Mouse (Mus musculus): Measurements from ENCODE around the gene Hmg20b.

The Hmg20b gene

DNA sequence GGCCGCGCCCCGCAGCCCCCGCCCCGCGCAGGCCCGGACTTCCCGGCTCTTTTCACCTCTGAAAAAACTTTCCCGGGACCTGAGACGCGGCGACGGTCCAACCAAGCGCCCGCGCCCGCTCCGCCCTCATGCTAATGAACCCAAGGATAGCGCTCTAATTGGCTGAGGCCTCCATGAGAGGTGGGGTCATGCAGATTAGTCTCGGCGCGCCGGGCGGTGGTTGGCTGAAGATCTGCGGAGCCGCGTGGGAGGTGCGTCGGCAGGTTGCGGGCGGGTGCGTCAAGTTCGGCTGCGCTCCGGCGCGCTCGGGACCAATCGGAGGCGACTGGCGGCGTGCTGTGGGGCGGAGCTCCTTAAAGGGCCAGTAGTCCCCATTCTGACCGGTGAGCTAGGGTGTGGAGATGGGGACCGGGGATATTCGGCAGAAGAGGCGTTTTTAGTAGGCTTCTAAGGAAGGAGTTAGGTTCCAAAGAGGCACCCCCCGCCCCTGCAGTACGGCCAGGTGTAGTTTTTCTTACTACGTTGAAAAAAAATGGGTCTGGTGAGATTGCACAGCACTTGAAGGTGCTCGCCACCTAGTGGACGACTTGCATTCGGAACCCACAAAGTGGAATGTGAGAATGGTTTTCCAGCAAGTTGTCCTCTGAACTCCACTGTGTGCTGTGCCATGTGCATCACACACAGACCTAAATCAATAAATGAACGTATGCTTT lies at the start of gene Hmg20b:
Gene Hmg20b, minus strand, starts transcription at position 130 of the 713 bp plus-strand sequence.
- DNase-seq: peak; percentile 99

DNA sequence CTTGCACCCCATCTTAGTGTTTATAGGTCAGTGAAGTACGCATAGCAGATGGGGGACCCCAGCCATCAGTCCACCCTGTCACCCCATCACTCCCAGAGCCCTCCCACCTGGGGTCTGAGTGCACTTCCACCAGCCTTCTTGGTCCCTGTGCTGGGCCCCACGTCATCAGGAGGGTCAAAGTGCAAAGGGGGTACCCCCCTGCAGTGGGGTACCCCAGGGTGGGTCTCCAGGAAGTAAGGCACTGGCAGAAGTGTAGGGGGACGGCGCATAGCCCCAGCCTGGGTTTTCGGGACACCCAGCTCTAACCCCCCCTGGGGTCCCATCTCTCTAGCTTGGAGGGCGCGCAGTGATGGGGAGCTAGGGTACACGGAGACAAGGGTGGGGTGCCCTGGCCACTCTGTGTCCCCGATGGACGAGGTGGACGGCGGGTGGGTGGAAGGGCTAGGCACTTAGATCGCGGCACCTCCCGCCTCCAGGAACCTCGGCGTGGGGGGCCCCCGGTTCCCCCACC lies 49.6 kb upstream of the Hmg20b start:
- DNase-seq: no peak

DNA sequence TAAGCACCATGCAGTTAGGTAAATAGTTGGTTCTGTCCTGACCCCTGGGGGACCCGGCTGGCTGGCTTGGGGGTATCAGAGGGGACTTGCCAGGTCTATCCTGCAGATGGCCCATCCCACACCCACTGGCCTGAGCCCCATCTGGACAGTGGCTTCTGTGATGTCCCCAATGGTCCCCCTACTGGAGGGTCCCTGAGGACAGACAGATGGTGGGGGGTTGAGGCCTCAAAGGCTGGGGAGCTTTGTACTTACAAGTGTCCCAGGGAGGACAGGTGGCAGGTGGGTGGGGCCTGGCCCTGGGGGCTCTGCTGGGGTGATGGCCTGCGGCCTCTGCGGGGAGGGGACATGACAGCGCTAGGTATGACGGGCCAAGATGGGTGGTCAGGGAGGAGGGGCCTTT lies 49.0 kb upstream of the Hmg20b start:
- no peak for DNase-seq

DNA sequence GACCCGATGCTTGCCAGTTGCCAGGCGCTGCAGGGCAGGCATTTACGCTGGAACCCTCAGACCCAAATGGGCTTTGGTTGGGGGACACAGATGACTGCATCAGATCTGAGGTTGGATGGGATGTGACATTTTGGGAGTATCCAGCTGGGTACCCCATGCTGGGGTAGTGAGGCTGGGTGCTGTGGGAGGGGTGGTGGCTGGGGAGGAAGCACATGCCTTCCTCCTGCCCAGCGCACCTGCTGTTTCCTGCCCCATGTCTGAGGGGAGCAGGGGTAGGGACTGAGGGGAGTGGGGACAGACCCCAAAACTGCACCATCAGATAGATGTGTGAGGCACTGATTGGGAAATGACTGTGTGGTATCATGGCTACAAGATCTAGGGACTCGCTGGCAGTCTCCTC lies 46.5 kb upstream of the Hmg20b start:
- DNase-seq: no peak

DNA sequence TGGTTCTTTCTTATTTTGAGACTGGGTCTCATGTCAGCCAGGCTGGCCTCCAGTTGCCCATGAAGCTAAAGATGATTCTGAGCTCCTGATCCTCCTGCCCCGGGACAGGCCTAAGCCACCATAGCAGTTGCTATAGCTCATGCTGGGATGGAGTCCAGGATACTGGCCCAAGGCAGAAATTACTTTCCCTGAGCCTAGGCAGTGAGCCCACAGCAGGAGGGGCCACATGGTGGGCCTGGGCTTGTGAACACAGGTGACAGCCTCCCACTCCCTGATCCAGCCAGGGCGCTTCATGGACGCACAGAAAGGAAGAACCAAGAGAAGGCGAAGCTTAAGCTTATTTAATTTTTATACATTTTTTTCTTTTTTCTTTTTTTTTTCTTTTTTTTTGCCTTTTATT lies 45.6 kb upstream of the Hmg20b start:
- DNase-seq: no peak

DNA sequence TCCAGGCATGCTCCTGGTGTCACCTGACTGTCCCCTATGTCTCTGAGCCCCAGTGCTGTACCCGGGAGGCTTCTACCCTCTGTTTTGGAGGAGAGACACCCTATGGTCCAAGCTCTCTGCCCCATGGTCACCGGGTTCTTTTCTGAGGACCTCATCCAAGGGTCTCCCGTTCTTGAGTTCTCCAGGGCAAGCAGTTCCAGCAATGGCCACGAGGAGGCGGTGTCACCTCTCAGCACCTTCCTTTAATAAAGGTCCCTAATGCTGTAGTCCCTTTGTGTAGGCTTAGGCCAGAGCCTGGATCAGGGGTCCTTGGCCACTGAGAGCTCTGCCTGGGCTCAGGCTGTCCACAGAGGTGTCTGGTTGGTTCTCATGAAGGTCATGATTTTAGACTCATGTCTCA lies 44.8 kb upstream of the Hmg20b start:
- no peak for DNase-seq

DNA sequence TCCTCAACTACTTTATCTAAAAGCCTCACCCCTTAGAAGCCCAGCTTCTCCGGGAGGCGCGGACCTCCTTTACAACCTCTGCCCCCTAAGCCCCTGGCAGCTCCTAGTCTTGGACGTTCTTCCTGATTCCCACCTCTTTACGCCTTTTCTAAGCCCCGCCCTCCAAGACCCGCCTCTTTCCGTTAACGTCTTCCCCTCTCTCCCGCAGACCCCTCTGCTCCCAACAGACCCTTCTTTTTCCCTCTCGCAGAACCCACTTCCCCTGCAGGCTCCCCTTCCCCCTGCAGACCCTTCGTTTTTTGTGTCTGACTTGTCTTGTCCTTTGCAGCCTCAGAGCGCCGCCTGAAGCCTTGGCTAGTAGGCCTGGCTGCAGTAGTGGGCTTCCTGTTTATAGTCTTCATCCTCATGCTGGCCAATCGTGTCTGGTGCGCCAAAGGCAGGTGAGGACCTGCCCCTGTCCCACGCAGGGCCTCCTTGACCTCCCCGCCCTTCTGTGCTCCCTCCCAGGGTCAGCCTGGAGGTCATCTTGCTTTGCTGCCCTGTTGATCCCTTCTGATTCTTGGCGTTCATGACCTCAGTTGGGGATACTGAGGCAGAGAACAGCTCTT lies 43.3 kb upstream of the Hmg20b start:
- no peak for DNase-seq

DNA sequence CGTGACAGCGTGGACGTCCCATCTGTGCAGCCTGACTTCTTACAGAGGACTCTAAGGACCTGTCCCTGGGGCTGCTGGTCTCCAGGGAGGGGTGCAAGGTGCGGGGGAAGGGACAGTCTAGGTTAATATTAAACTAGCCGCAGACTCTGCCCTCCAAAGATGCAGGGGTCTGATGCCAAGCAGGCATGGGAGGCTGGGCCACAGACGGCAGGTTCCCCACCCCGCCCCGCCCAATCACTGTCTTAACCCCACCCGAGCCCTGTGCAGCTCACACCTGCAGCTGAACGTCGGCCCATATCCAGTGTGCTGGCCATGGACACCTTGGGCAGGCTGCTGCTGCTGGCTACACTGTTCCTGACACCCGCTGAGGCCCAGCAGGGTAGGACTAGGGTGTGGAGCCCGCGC lies 42.5 kb upstream of the Hmg20b start, which contains the start of gene Smim24:
Gene Smim24, plus strand, starts transcription at position 271 of the 405 bp plus-strand sequence.
- DNase-seq: no peak

DNA sequence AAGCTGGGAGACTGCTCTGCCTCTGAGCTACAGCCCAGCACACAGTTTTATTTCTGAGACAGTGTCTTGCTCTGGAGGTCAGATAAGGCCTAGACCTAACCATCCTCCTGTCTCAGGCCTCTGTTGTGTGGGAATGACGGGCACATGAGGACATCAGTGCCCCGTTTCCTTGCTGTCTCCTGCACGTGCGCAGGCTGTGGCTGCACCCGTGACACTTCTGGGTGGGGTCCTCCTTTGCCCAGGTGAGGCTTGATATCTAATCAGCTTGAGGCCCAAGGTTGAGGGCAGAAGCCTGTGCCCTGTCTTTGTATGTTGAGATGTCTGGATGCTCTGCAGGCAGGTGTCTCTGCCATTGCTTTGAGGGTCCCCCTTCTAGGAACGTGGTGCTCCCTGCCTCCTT lies 42.0 kb upstream of the Hmg20b start:
- DNase-seq: no peak

DNA sequence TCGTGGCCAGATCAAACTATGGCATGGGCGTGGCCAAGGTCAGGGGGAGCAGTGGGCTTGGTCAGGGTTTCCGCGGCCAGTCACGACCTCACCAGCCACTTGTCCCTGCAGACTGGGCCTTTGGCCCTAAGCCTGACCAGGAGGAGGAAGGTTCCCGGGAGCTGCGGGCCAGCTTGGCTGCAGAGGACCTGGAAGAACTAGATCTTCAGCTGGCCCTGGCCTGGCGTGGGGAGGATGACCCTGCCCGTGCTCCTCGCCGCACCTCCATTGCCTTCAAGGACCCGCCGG lies 40.3 kb upstream of the Hmg20b start:
- no peak for DNase-seq

DNA sequence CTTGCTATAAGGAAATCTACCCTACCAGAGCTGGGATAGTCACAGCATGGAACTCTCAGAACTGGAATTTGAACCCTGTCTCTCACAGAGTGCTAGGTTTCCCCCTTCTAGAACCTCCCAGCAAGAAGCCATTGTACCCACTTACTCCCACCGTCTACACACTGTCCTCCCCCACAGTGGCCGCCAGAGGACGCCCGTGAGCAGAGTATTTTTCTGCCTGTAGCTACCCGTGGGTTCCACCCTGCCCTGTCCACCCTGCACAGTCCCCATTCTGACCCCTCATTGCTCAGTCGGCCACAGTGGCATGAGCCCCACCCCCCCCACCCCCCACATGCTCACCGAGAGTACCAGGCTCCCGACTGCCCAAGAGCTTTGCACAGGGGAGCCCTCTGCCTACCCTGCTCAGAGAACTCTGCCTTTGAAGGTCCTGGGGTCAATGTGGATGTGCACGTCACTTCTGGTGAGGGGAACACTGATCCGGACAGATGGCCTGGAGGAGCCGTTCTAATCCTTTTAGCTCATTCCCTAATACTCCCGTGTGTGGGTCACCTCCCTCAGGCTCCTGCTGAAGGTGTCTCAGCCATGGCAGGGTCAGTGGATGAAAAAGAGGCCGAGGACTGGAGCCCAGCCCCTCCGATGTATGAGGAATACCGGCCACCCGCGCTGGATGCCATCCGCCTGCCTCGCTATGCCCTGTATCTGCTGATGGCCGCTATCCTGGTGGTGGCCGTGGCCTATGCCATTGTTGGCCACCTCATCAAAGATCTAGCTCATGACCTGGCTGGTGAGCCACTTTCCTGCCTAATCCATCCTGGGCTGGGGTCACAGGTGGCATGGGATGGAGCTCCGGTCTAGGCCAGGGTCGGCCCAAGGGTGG lies 39.8 kb upstream of the Hmg20b start:
- no peak for DNase-seq

DNA sequence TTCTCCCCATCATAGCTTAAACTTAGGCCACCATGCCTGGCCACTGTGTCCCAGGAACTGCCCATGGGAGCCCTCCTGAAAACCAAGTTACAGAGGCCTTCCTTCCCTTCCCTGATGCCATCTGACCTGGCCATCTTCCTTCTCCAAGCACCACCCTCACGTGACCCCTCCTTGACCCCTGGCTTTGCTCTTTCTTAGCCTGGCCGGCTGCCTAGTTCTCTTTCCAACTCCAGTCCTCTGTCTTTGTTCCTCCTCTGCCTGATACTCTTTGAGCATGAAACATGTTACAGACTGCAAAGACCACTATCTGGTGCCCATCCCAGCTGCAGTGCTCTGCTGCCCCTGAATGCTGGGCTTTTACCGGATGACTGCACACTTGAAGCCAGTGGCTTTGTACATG lies 39.1 kb upstream of the Hmg20b start:
- DNase-seq: no peak

DNA sequence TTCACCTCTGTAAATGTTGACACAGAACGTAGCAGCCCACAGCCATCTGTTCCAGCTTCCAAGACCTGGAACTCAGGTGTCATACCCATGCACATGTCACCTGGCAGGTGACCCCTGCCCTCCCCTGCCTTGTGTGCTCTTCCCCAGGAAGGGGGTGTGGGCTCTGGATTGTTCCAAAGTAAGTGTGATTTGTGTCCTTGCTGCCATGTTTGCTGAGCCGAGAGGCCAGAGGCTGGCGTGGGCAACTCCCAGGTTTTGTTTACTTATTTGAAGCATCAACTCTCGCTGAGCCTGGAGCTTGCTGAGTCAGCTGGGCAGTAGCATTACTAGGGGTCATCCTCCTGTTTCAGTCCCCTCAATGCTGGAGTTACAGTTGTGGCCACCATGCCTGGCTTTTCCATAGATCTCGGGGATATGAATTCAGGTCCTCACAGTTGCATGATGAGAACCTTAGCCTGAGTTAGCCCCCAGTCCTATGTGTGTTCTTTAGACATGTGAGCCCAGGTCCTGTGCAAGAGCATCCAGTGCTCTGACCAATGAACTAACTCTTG lies 38.3 kb upstream of the Hmg20b start, which contains the start of gene Gm48552:
Gene Gm48552, plus strand, starts transcription at position 501 of the 551 bp plus-strand sequence.
- no peak for DNase-seq

DNA sequence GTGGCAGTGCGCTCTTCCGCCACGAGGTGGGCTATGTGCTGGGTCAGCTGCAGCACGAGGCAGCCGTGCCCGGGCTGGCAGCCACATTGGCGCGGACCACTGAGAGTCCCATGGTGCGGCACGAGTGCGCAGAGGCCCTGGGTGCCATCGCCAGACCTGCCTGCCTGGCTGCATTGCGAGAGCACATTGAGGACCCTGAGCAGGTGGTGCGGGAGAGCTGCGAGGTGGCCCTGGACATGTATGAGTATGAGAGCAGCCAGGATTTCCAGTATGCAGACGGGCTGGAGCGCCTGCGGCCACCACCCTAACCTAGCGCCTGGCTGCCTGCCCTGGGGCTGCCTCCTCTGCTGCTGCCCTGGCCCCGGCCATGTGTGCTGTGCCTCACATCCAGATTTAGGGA lies 37.4 kb upstream of the Hmg20b start:
- DNase-seq: no peak

DNA sequence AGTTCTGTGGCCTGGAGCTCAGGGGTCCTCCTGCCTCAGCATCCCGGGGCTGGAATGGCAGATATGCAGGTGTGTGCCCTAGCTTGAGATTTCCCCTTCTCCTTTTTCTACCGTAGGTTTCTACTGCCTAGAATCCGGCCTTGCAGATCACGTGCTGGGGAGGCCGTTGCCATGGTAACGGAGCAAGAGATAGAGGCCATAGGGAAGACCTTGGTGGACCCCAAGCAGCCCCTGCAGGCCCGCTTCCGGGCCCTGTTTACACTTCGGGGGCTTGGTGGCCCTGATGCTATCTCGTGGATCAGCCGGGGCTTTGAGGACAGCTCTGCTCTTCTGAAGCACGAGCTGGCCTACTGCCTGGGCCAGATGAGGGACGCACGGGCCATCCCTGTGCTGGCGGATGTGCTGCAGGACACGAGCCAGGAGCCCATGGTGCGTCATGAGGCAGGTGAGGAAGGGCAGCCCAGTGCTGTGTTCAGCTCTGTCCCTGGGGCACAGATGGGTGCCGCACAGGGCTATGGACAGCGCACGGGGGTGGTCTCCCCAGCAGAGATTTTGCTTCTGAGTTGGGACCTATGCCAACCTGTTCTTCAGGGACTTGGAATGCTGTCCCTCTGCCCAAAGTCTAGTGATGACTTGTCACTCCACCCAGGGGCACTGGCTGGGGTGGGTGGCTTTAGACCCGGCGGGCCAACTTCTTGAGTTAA lies 35.5 kb upstream of the Hmg20b start:
- no peak for DNase-seq

DNA sequence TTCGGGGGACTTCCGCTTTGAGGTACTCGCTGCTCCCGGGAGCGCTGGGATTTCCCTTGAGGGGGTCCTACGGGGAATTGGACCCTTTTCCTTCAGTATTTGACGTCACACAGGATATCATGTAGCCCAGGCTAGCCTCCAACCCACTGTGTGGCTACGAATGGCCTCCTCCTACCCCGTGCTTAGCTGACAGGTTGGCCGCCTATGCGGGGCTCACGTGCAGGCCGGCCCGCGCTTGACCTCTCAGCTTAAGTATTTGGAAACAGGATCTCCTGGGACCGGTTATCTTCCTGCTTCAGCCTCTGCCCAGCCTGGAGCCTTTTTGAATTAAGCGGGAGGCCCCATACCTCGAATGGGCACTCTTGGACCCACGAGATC lies 34.3 kb upstream of the Hmg20b start:
- no peak for DNase-seq

DNA sequence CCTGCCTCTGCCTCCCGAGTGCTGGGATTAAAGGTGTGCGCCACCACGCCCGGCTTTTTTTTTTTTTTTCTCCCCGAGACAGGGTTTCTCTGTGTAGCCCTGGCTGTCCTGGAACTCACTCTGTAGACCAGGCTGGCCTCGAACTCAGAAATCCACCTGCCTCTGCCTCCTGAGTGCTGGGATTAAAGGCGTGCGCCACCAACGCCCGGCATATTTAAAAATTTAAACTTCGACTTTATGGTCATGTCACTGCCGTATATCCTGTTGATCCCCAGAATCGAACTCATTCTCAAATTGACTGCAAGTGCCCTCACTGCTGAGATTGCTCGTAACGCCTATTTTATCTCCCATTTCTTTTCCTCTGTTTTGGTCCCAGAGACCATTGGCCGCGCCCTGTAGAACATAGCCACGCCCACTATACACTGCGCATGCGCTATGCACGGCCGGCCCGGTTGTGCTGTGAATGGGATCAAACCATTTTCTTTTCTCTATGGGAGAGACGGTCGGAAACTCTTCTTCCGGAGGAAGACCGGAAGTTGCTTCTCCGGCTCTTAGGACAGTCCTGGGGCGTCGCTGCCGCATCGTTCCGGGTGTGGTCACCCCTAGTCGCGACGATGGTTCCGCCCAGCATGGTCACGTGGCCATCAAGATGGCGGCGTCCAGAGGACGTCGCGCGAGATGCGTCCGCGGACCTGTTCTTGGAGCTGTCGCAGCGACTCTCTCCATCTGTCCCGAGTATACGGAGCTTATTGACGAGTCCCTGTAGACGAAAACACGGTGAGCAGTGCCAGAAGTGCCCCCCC lies 33.7 kb upstream of the Hmg20b start, which contains the start of the genes Dohh and Gm48551:
Gene Dohh, plus strand, starts transcription at position 627 of the 803 bp plus-strand sequence.
Gene Gm48551, plus strand, starts transcription at position 665 of the 803 bp plus-strand sequence.
- DNase-seq: peak; percentile 99

DNA sequence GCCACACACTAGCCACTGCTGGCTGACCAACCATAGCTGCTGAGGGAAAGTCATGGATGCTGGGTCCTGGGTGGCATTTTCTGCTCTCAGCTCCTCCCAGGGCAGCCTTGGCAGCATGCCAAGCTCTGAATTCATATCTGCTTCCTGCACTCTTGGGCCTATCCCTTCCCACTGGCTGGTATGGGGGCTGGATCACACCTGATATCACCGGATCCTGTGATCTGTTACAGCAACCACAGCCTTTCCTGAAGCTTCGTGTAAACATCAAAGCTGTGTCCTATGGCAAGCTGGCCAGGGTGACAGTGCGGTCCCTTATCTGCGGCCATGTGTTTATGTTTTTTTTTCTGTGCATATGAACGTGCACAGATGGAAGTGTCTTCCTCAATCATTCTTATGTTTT lies 31.8 kb upstream of the Hmg20b start:
- no peak for DNase-seq

DNA sequence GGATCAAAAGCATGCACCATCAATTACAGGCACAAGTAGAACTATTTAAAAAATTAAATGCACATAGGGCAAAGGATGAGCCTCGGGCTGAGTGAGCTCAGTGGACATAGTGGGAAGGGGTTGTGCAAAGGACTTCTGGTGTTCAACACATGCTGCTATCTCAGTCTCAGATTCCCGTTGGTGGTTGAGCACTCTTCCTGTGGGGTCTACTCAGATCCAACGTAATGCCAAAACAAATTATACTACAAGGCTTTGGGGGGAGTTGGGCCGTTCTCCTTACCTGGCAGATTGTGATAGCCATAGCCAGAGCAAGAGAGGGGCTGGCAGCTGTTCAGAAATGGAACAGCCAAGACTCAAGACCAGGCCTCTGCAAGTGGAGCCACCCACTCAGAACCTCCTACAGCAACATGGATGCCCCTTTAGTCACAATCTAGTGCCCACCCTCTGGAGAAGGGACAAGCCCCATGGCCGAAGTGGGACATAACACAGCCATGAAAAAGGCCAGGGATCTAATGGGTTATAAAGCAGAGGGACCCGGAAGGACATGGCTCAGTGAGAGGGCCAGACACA lies 29.6 kb upstream of the Hmg20b start:
- no peak for DNase-seq

DNA sequence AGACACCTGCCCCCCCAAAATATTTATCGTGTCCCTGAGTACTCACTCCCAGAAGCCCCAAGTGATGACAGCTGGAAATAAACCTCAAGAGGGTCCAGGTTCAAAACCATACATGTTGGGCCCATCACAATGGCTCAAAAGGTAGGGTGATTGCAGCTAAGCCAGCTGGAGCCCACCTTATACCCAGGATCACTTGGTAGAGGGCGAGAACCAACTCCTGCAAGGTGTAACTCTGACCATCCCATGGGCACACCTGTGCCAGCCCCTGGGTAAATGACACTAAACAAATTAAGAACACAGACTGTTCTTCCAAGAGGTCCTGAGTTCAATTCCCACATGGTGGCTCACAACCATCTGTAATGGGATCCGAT lies 28.9 kb upstream of the Hmg20b start:
- no peak for DNase-seq

DNA sequence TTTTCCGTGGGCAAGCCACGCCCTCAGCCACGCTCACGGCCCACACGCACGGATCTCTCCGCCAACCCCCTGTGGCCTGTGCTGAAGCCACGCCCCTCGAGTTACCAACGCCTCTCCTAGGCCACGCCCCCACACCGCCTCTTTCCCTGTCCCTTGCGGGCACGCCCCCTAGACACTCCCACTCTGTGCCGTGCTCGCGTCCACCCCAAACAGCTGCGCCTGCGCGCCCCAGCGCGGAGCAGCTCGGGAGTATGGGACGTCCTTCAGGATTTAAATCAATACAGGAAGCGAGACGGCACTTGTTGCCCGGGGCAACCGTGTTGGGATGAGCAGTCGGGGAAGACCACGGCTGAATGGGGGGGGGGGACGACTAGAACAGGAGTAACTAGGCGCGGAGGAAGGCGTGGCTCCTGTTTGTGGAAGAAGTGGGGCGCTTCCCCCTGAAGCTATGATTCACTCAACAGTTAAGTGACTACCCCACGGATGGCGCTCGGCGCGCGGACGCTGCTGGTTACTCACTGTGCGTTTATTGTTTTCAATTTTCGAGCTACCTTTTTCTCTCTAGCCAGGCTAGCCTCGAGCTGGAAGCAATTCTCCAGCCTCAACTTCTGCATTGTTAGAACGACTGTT lies 28.4 kb upstream of the Hmg20b start:
- peak; percentile 100 for DNase-seq

Measured in layer of hippocampus, adult 9-11 months (tissue).